ENCODE assay signal across 25 mouse cellular contexts in genomic region chr10:69223232-69223631, GRCm38 (mm10). TPM values are rescaled to one million over a fixed set of nuclear protein-coding genes. Genes with fewer than 3 reads are reported as not detected.
"Had no signal": no experiment of that assay in that cellular context is flagged by ENCODE, and none has a peak within 500 bp of the region (broad histone marks: within the 10 kb centered on the region; RNA-seq: fewer than 3 reads in every experiment).

No protein-coding gene starts in this region.

- H3K9ac ChIP-seq: heart, embryonic 13.5 days; heart, embryonic 15.5 days; hindbrain, embryonic 13.5 days; intestine, embryonic 15.5 days; limb, embryonic 12.5 days; liver, embryonic 13.5 days; liver, embryonic 15.5 days had no signal

- H3K9me3 ChIP-seq: heart, embryonic 13.5 days; heart, embryonic 15.5 days; hindbrain, embryonic 10.5 days; hindbrain, embryonic 13.5 days; intestine, embryonic 15.5 days; limb, embryonic 10.5 days; limb, embryonic 12.5 days; liver, embryonic 13.5 days; liver, embryonic 15.5 days had no signal

- H3K27me3 ChIP-seq: heart, embryonic 13.5 days; heart, embryonic 15.5 days; hindbrain, embryonic 13.5 days; intestine, embryonic 15.5 days; limb, embryonic 12.5 days; liver, embryonic 13.5 days; liver, embryonic 15.5 days had no signal

- H3K27ac ChIP-seq: heart, embryonic 13.5 days; heart, embryonic 15.5 days; hindbrain, embryonic 10.5 days; hindbrain, embryonic 13.5 days; intestine, embryonic 15.5 days; left cerebral cortex, adult 2 months; limb, embryonic 10.5 days; limb, embryonic 12.5 days; liver, embryonic 13.5 days; liver, embryonic 15.5 days had no signal

- H3K4me1 ChIP-seq: hindbrain, embryonic 13.5 days; limb, embryonic 10.5 days; limb, embryonic 12.5 days had no signal

- H3K4me3 ChIP-seq: heart, embryonic 13.5 days; heart, embryonic 15.5 days; hindbrain, embryonic 10.5 days; hindbrain, embryonic 13.5 days; intestine, embryonic 15.5 days; layer of hippocampus, adult 2 months; left cerebral cortex, adult 2 months; limb, embryonic 10.5 days; limb, embryonic 12.5 days; liver, embryonic 13.5 days; liver, embryonic 15.5 days had no signal

- DNase-seq: gastrocnemius, postnatal 14 days; gastrocnemius, postnatal 36 days; heart, postnatal 4 days; kidney, adult 18-20 months; kidney, adult 8-10 months; kidney, postnatal 10 days; kidney, postnatal 25 days; kidney, postnatal 4 days; liver; liver, embryonic 13.5 days had no signal

- H3K4me2 ChIP-seq: heart, embryonic 11.5 days; heart, embryonic 13.5 days; heart, embryonic 15.5 days; hindbrain, embryonic 13.5 days; intestine, embryonic 15.5 days; limb, embryonic 12.5 days; liver, embryonic 11.5 days; liver, embryonic 13.5 days; liver, embryonic 15.5 days had no signal

- ATAC-seq: hindbrain, embryonic 16.5 days; inflammation-experienced regulatory T-cells, adult 6 months; intestine, embryonic 15.5 days; intestine, postnatal 0 days had no signal

RNA-seq across cellular contexts. Expression of gene A930033H14Rik, which starts 10.3 kb away (rescaled TPM):
- polyA plus RNA-seq: inflammation-experienced regulatory T-cells, adult 6 months had no signal
